Mouse (Mus musculus) adrenal gland (tissue): Measurements from ENCODE around the gene Rps8.
"Not testable (repeated sequence)": the region's sequence is repeated elsewhere in the genome, so short reads cannot be mapped to it uniquely, and the experiment has no call there.

ENCODE experiments used
- intact Hi-C: fragments of 180-260 bp; cut with DNase I; formaldehyde crosslinking; loops from one replicate; pipeline ENCODE4 v1.15.1; 2025
- long read RNA-seq, 2 experiments: library from polyadenylated mRNA; unstranded; transcript quantifications; one replicate each; pipeline ENCODE4 v2.0.0; 2020; ENCODE audit warnings: borderline replicate concordance in 1 of 2; ENCODE audit not compliant: insufficient replicate concordance in 1 of 2

Gene Rps8
- long read RNA-seq, experiment 1, transcript Rps8-201 (6 exons, 860 nt): major isoform, 55 of 153 reads
- long read RNA-seq, experiment 1, partial matches to known transcripts: 95 of 153 reads
- long read RNA-seq, experiment 1, other reads (novel, unspliced or antisense): 3 of 153 reads
- long read RNA-seq, experiment 2, transcript Rps8-201 (6 exons, 860 nt): major isoform, 27 of 159 reads
- long read RNA-seq, experiment 2, partial matches to known transcripts: 125 of 159 reads
- long read RNA-seq, experiment 2, other reads (novel, unspliced or antisense): 6 of 159 reads

GRCm38 (mm10) chr4:117155792-117156355, at the start of gene Rps8:
Rps8 (minus strand) TSS chr4:117156243.
- intact Hi-C loops: no loop called here

GRCm38 (mm10) chr4:117202992-117203354, 46.9 kb upstream of the Rps8 start:
- intact Hi-C loops: no loop called here

DNA sequence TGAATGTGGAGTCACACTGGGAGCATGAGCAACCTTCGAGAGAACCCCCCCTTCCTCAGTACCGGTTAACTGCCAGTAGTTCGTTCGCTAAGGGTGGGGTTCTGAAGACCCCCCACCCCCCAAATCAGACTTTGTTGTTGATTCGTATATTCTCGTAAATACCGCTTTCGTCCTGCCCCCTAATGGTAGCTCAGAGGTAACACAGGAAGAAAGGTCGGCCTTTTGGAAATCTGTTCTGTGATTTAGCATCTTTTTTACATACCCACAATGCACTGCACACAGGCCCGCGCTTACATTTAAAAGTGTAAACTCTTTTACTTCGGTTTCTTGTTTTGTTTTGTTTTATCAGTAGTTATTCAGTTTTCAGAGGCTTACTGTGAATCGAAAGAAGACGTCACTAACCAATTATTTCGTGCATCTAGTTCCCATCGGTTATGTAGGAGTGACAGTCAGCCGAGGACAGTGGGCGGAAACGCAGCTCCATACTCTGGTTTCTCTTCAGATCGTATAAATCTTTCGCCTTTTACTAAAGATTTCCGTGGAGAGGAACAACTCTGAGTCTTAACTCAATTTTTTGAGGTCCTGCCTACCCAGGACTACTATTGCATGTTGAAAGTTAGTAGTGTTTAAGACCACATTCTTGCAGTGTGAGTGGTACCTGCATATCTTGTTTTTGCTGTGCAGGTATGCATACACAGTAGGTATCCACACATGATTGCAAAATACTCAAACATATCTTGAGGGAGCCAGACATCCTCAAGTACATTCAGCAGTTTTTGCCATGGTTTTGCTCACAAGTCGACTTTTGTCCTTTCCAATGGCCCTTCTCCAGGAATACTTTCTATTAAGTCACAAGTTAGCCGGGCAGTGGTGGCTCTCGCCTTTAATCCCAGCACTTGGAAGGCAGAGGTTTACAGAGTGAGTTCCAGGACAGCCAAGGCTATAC, 46.3 kb upstream of the Rps8 start:
- intact Hi-C loops: no loop called here

- intact Hi-C loops: no loop called here
Observed at GRCm38 (mm10) chr4:117191804-117192203, 35.8 kb upstream of the Rps8 start.

DNA sequence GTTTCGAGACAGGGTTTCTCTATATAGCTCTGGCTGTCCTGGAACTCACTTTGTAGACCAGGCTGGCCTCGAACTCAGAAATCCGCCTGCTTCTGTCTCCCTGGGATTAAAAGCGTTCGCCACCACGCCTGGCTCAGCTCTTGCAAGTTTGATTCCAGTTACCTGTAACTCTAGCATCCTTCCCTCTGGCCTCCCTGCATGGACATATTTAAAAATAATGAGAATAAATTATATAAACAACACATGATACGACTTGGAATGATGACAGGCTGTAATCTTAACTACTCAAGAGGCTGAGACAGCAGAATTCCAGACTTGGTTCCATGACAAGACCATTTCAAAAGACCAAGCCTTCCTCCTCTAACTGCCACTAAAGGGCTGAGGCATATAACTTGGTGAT, 34.6 kb upstream of the Rps8 start:
- intact Hi-C loops: no loop called here

DNA sequence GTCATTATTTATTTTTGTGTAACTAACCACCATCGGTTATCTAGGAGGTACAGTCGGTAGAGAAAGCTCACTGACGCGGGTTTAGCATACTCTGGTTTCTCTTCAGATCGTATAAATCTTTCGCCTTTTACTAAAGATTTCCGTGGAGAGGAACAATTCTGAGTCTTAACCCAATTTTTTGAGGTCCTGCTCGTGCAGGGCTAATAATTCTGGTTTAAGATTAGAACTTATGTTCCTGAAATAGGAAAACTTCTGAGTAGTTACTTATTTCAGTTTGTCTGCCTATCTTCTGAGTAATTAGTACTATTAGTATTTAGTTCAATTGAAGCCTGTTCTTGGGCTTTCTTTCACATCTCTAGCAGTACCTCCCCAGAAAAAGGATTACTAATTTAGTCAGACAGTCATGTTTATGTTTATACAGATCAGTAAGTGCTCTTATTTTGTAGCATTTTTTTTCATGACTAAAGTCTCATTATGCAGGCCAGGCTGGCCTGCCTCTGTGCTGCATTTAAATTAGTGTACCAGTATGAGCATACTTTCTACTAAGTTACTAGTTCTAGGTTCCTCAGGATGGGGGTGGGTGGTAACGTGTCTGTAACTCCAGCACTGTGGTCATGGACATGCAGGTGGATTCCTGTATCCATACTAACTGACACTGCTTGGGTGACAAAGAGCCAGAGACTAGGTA, 34.0 kb upstream of the Rps8 start:
- intact Hi-C loops: no loop called here

DNA sequence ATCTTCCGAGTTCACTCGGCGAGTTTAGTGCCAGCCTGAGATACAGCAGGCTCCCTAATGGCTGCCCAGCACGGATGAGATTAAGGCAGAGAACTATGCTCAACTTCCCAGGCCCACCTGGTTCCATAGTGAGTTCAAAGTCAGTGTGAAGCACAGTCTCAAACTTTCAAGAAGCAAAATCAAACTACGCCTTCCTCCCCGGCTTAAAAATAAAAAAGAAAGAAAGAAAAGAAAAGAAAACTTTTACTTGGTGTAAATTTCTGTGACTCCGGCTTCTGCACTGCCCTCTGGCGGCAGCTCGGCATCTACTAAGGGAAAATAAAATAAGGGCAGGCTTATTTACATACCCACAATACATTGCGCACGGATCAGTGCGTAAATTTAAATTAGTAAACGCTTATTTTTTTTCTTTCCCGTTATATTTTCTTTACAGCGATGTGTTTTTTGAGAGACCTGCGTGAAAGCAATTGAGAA, 33.4 kb upstream of the Rps8 start:
- intact Hi-C loops: no loop called here

- intact Hi-C loops: no loop called here
Observed at GRCm38 (mm10) chr4:117188969-117189368, 32.9 kb upstream of the Rps8 start.

GRCm38 (mm10) chr4:117182759-117183096, 26.7 kb upstream of the Rps8 start:
- intact Hi-C loops: not testable (repeated sequence)

GRCm38 (mm10) chr4:117181863-117182758, 26.1 kb upstream of the Rps8 start, which contains the start of gene Kif2c:
Kif2c (minus strand) TSS chr4:117182639.
- intact Hi-C loops: no loop called here

- intact Hi-C loops: no loop called here
Observed at GRCm38 (mm10) chr4:117169936-117170335, 13.9 kb upstream of the Rps8 start.

DNA sequence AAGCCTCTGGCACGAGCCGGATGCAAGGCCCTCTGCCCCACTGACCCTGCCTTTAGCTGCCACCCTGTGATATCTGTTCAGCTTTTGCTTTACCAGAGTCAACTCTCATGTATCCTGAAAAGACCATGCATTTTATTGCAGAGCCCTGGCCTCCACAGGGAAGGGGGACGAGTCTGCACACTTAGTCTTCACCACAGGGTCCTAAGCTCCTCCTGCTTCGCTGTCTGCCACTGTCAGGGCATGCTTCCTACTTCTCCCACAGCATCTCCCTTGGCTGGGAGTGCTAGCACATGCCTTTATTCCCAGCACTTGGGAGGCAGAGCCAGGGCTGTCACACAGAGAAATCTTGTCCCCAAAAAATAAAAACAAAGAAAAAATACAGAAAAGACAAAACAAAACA, 5.1 kb upstream of the Rps8 start:
- intact Hi-C loops: no loop called here

DNA sequence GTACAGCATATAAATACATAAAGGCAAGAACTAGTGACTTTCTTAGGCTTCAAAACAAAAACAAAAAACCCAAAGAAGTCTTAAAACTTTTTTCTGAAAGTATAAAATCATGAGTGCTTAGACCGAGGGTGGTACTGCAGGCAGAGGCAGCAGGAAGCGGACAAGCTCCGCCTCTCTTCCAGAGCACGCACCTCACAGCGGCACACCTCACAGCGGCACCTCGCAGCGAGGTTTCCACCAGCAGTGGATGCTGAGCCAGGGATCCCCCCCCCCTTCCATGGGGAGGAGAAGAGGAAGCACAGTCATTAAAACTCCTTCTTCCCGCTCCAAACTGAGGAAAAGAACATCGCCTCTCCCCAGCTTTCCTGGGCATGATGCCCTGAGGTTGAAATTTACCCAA, 3.6 kb upstream of the Rps8 start:
- intact Hi-C loops: no loop called here

GRCm38 (mm10) chr4:117156372-117156771, 329 bp upstream of the Rps8 start:
- intact Hi-C loops: no loop called here

GRCm38 (mm10) chr4:117155020-117155791, 837 bp downstream of the Rps8 start:
- intact Hi-C loops: no loop called here

DNA sequence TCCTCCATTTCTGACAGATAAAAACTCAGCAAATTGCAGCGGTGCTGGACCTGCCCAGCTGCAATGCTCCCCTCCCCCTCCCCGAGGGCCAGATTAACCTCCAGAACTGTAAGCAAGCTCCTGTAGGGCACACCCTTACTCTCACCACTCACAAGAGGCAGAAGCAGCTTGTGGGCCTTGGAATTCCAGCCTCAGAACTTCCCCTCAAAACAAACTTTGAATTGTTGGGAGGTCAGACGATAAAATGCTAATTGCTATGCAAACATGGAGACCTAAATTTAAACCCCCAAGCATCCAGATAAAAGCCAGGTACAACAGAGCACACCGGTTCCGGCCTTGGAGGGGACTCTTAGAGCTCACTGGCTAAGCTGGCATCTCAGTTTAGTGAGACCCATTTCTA, 3.3 kb downstream of the Rps8 start:
- intact Hi-C loops: no loop called here

- intact Hi-C loops: no loop called here
Observed at GRCm38 (mm10) chr4:117151416-117151815, 4.6 kb downstream of the Rps8 start.

- intact Hi-C loops: no loop called here
Observed at GRCm38 (mm10) chr4:117150212-117150733, 5.8 kb downstream of the Rps8 start.
